ENCODE assay signal across 24 mouse cellular contexts in genomic region chr1:98029025-98029424, GRCm38 (mm10).
A peak's percentile ranks its signal among the peaks of the same experiment; 100 is the strongest.
DNase-seq lines count a peak whose midpoint lies in the region; ATAC-seq and TF ChIP-seq lines count a peak whose summit lies in the region.
"Had no signal": no experiment of that assay in that cellular context is flagged by ENCODE, and none has a peak within 500 bp of the region (broad histone marks: within the 10 kb centered on the region; RNA-seq: fewer than 3 reads in every experiment).

No protein-coding gene starts in this region.

- H3K36me3 ChIP-seq in lung, postnatal 0 days (ENCODE audit: insufficient read depth, low read length) = no peaks in the 10 kb centered on the region
- H3K36me3 ChIP-seq: embryonic facial prominence, embryonic 12.5 days; G1E; heart, embryonic 10.5 days; hindbrain, embryonic 12.5 days had no signal

- no peaks in the 10 kb centered on the region for H3K4me1 ChIP-seq in lung, postnatal 0 days (ENCODE audit: insufficient read depth, low read depth, low read length)
- H3K4me1 ChIP-seq: embryonic facial prominence, embryonic 12.5 days; forebrain, embryonic 13.5 days; heart, embryonic 10.5 days; hindbrain, embryonic 12.5 days had no signal

- peak; percentile 47 for DNase-seq in lung, postnatal 0 days (ENCODE audit: low spot score)
- no peak for DNase-seq in lung, postnatal 14 days
- peak; percentile 49 for DNase-seq in NIH3T3 (ENCODE audit: low read depth)
- DNase-seq in adrenal gland, postnatal 10 days = no peak
- DNase-seq in heart, adult 8-10 months (ENCODE audit: low spot score) = no peak
- DNase-seq: adrenal gland, postnatal 14 days; cerebellum, adult 8-10 months; cerebellum, postnatal 14 days; forebrain, postnatal 0 days; gastrocnemius, adult 2 months; gastrocnemius, postnatal 25 days; heart, adult 11 months; heart, postnatal 10 days; heart, postnatal 4 days; kidney, adult 11 months had no signal

- no peaks in the 10 kb centered on the region for H3K9me3 ChIP-seq in lung, postnatal 0 days (ENCODE audit: low read length)
- H3K9me3 ChIP-seq: embryonic facial prominence, embryonic 12.5 days; forebrain, embryonic 13.5 days; heart, embryonic 10.5 days; hindbrain, embryonic 12.5 days had no signal

- H3K4me3 ChIP-seq in lung, postnatal 0 days (ENCODE audit: low read depth, low read length) = no peak overlapping the region
- H3K4me3 ChIP-seq: embryonic facial prominence, embryonic 12.5 days; forebrain, embryonic 13.5 days; gastrocnemius, adult 2 months; heart, embryonic 10.5 days; hindbrain, embryonic 12.5 days had no signal

- H3K4me2 ChIP-seq in lung, postnatal 0 days (replicated peaks; ENCODE audit: low read depth, low read length) = no peak overlapping the region
- H3K4me2 ChIP-seq: embryonic facial prominence, embryonic 12.5 days; forebrain, embryonic 13.5 days; hindbrain, embryonic 12.5 days had no signal

- no peak overlapping the region for H3K9ac ChIP-seq in lung, postnatal 0 days (replicated peaks; ENCODE audit: low read depth)
- H3K9ac ChIP-seq: embryonic facial prominence, embryonic 12.5 days; forebrain, embryonic 13.5 days; forebrain, postnatal 0 days; hindbrain, embryonic 12.5 days had no signal

- H3K27ac ChIP-seq in lung, postnatal 0 days (ENCODE audit: low read length) = no peak overlapping the region
- H3K27ac ChIP-seq: embryonic facial prominence, embryonic 12.5 days; forebrain, embryonic 13.5 days; gastrocnemius, adult 2 months; heart, embryonic 10.5 days; hindbrain, embryonic 12.5 days; hindbrain, postnatal 0 days had no signal

- TF ChIP-seq EP300 in lung, postnatal 0 days (IDR thresholded peaks at IDR 0.05) = no peak

- ATAC-seq in lung, postnatal 0 days = peak; percentile 63
- ATAC-seq in megakaryocyte progenitor cell, adult 5-6 weeks (replicated peaks; ENCODE audit: poor library complexity) = peak; percentile 43
- ATAC-seq in frontal cortex, adult (ENCODE audit: low TSS enrichment) = no peak
- ATAC-seq: CD4-positive, CD25-positive, alpha-beta regulatory T cell, adult 4 months; forebrain, embryonic 13.5 days; forebrain, postnatal 0 days; hindbrain, postnatal 0 days had no signal

- no peaks in the 10 kb centered on the region for H3K27me3 ChIP-seq in lung, postnatal 0 days (replicated peaks; ENCODE audit: insufficient read depth, low read length)
- H3K27me3 ChIP-seq: embryonic facial prominence, embryonic 12.5 days; forebrain, embryonic 13.5 days; hindbrain, embryonic 12.5 days had no signal

- 81% methylated on average over 5 of the region's 5 CpGs for WGBS in lung, postnatal 0 days

- TF ChIP-seq CTCF in lung, postnatal 0 days (IDR thresholded peaks at IDR 0.05) = no peak

Comparison
In these comparisons a context has a peak if more than half of its experiments do, and no peak if none do; other contexts are left out.
1. DNase-seq: peak in lung, postnatal 0 days (single experiment) and NIH3T3 (single experiment); none in lung, postnatal 14 days (single experiment), adrenal gland, postnatal 10 days (single experiment) and heart, adult 8-10 months (single experiment).